Mouse (Mus musculus): ENCODE data around the gene Smim27.

- no peak for TF ChIP-seq CHD2 (IDR thresholded peaks at IDR 0.05; ENCODE audit: low read depth, low read length)
- TF ChIP-seq HCFC1 (IDR thresholded peaks at IDR 0.05; ENCODE audit: borderline replicate concordance, insufficient read depth, low read length), result no peak
- no peak for TF ChIP-seq ZNF384 (IDR thresholded peaks at IDR 0.05; ENCODE audit: low read depth, low read length)
These were observed 32.5 kb upstream of the Smim27 start for GRCm38 (mm10) chr4:40236829-40237228.
